Mouse (Mus musculus) left cerebral cortex, adult 6 months (tissue): Measurements from ENCODE around the gene Vmn1r227. TPM values are rescaled to one million over a fixed set of nuclear protein-coding genes. Genes with fewer than 3 reads are reported as not detected.

Experiments used
- long read RNA-seq, 2 experiments: library from polyadenylated mRNA; unstranded; transcript quantifications; one replicate each; pipeline ENCODE4 v2.0.0; 2019 to 2020
- polyA plus RNA-seq: library from polyadenylated mRNA; unstranded; fragments of <200 nt; fragmentation: Nextera tagmentation; gene quantifications from 2 replicates; pipeline ENCODE4 v1.2.3, GENCODE M21; 2021

Vmn1r227 gene
- not detected in 2 replicates for polyA plus RNA-seq
- long read RNA-seq, experiment 1, result 0 reads
- long read RNA-seq, experiment 2, result 0 reads

DNA sequence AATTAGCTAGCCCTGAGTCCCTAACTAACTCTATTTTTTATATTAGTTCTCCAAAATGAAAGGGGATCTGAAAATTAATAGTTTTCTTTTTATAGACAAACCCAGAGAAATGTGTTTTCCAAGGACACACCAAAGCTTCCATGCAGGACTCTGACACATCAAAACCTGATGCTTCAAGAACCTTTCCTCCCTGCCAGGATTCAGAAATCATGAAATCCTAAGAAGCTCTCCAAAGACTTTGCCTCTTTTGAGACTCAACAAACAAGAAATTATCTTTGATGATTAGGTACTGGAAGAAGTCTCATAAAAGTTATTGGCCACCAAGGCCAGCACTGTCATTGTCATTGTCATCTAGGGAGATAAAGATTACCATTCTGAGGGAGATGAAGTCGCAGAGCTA, at the start of gene Vmn1r227:
Gene Vmn1r227 (plus strand): TSS at position 301 of the 400 bp plus-strand sequence.

DNA sequence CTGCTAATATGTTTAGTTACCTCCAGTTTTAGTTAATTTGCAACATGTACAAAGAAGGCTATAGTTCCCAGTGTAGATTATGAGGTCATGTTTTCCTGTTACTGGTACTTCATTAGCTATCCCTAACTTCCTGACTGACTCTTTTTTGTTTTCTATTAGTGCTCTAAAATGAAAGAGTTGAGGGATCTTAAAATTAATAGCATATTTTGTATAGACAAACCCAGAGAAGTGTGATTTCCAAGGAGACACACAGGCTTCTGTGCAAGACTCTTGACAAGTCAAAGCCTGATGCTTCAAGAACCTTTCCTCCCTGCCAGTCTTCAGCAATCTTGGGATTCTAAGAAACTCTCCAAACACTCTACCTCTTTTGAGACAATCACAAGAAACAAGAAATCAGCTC, 47.1 kb upstream of the Vmn1r227 start, which contains the start of gene Vmn1r226:
Gene Vmn1r226 (plus strand): TSS at position 301 of the 400 bp plus-strand sequence.

DNA sequence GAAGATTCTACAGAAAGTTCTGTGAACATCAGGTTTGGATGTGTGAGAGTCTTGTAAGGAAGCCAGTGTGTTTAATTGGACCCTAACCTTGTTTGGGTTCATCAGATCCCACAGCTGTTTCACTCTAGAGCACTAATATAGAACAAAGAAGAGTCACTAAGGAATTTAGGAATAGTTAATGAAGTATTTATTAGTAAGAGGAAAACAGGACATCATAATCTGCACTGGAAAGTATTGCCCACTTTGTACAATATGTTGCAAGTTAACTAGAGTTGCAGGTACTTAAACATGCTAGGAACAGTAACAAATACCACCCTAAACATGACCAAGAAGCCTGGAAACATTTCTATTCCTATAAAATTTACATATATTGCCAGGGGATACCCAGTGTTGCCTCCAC, 56.4 kb downstream of the Vmn1r227 start, which contains the start of gene Vmn1r228:
Gene Vmn1r228 (minus strand): TSS at position 101 of the 400 bp plus-strand sequence.

Other genes with a start within 250 kb of the Vmn1r227 start
- 0.01 TPM in 1 of 2 replicates, not detected in the other for gene Vmn2r108, start 248.5 kb upstream of the Vmn1r227 start, polyA plus RNA-seq
- not detected in 2 replicates for gene Vmn1r225, start 231.7 kb upstream of the Vmn1r227 start, polyA plus RNA-seq
- gene Vmn2r109, start 165.1 kb upstream of the Vmn1r227 start, polyA plus RNA-seq, result not detected in 2 replicates
- gene Vmn2r110, start 133.4 kb upstream of the Vmn1r227 start, polyA plus RNA-seq, result not detected in 2 replicates
- not detected in 2 replicates for gene Fpr-rs3, start 105.0 kb upstream of the Vmn1r227 start, polyA plus RNA-seq
- not detected in 2 replicates for gene Vmn1r226, start 47.0 kb upstream of the Vmn1r227 start, polyA plus RNA-seq
- gene Vmn1r228, start 56.3 kb downstream of the Vmn1r227 start, polyA plus RNA-seq, result not detected in 2 replicates
- gene Vmn1r229, start 81.7 kb downstream of the Vmn1r227 start, polyA plus RNA-seq, result not detected in 2 replicates
- not detected in 2 replicates for gene Vmn1r230, start 110.6 kb downstream of the Vmn1r227 start, polyA plus RNA-seq
- not detected in 2 replicates for gene Vmn1r231, start 175.2 kb downstream of the Vmn1r227 start, polyA plus RNA-seq
- not detected in 2 replicates for gene Vmn1r232, start 189.9 kb downstream of the Vmn1r227 start, polyA plus RNA-seq
- gene Ppp2r1a, start 215.5 kb downstream of the Vmn1r227 start, polyA plus RNA-seq, result 794 and 886 TPM in 2 replicates